Mouse (Mus musculus): ENCODE measurements around the gene Rbms3. TPM values are rescaled to one million over a fixed set of nuclear protein-coding genes. Genes with fewer than 3 reads are reported as not detected.

The Rbms3 gene
- total and polyA plus RNA-seq, 3 experiments = not detected

GRCm38 (mm10) chr9:116729172-116729571, 900.5 kb downstream of the Rbms3 start:
- Histone ChIP-seq H3K9me3 (replicated peaks; ENCODE audit: low read length) (peaks cover 39% of the 10 kb centered on the region), H3K4me2 (ENCODE audit: insufficient read depth, low read depth, poor library complexity, severe bottlenecking) (no peak overlapping the region), H3K27ac (ENCODE audit: insufficient read depth, low read depth) (no peak overlapping the region), H3K79me2 (replicated peaks; ENCODE audit: control insufficient read depth, extremely low read depth, insufficient read depth, poor library complexity, severe bottlenecking) (no peaks in the 10 kb centered on the region), H3K4me1 (ENCODE audit: control insufficient read depth in 1 of 2, insufficient read depth in 2 of 2) (no peaks in the 10 kb centered on the region), H3K36me3 (replicated peaks in 1 of 2; ENCODE audit: control insufficient read depth in 1 of 2, insufficient read depth in 1 of 2, low read length in 1 of 2) (no peaks in the 10 kb centered on the region), H3K27me3 (replicated peaks) (no peaks in the 10 kb centered on the region), H3K4me3 (replicated peaks in 1 of 3; ENCODE audit: low read depth in 2 of 3, low read length in 2 of 3, poor library complexity in 1 of 3) (no peak overlapping the region), H3K9ac (ENCODE audit: insufficient read depth, low read depth) (no peak overlapping the region)
- TF ChIP-seq TBP (conservative IDR thresholded peaks at IDR 0.05; ENCODE audit: low read depth, low read length) (no peak), NELFE (IDR thresholded peaks at IDR 0.05; ENCODE audit: low read depth, low read length) (no peak), MAX (IDR thresholded peaks at IDR 0.05; ENCODE audit: low read length) (no peak), GABPA (IDR thresholded peaks at IDR 0.05; ENCODE audit: insufficient replicate concordance, low read depth, low read length) (no peak), POLR2AphosphoS2 (IDR thresholded peaks at IDR 0.05; ENCODE audit: low read depth, low read length) (no peak), ZNF384 (IDR thresholded peaks at IDR 0.05; ENCODE audit: low read depth, low read length) (no peak), RCOR1 (conservative IDR thresholded peaks at IDR 0.05; ENCODE audit: low read depth, low read length) (no peak), JUN (IDR thresholded peaks at IDR 0.05; ENCODE audit: insufficient read depth, low read depth, low read length) (no peak), SMC3 (IDR thresholded peaks at IDR 0.05; ENCODE audit: low read depth, low read length) (no peak), UBTF (IDR thresholded peaks at IDR 0.05; ENCODE audit: low read depth, low read length) (no peak)
- DNase-seq (ENCODE audit: extremely low read depth) = no peak
- dilution Hi-C loops (cut with MboI; ENCODE audit: extremely low pct_ligation_motif_present, extremely low pct_unique_long_range_greater_than_20kb, low sequenced_read_pairs) = no loop called here
- in situ Hi-C loops (cut with MboI; ENCODE audit: low pct_ligation_motif_present, low pct_unique_long_range_greater_than_20kb, low sequenced_read_pairs) = no loop called here

- H3K4me3 ChIP-seq (replicated peaks in 1 of 3; ENCODE audit: low read depth in 2 of 3, low read length in 2 of 3, poor library complexity in 1 of 3) = no peak overlapping the region
- no peak overlapping the region for H3K27ac ChIP-seq (ENCODE audit: insufficient read depth, low read depth)
- H3K4me1 ChIP-seq (ENCODE audit: control insufficient read depth in 1 of 2, insufficient read depth in 2 of 2) = no peaks in the 10 kb centered on the region
- no peaks in the 10 kb centered on the region for H3K36me3 ChIP-seq (replicated peaks in 1 of 2; ENCODE audit: control insufficient read depth in 1 of 2, insufficient read depth in 1 of 2, low read length in 1 of 2)
- H3K27me3 ChIP-seq (replicated peaks) = no peaks in the 10 kb centered on the region
- H3K9ac ChIP-seq (ENCODE audit: insufficient read depth, low read depth) = no peak overlapping the region
- dilution Hi-C loops (cut with MboI; ENCODE audit: extremely low pct_ligation_motif_present, extremely low pct_unique_long_range_greater_than_20kb, low sequenced_read_pairs) (no loop called here), in situ Hi-C loops (cut with MboI; ENCODE audit: low pct_ligation_motif_present, low pct_unique_long_range_greater_than_20kb, low sequenced_read_pairs) (no loop called here)
- DNase-seq (ENCODE audit: extremely low read depth) = no peak
- H3K9me3 ChIP-seq (replicated peaks; ENCODE audit: low read length) = peaks cover 42% of the 10 kb centered on the region
- TF ChIP-seq MXI1 (IDR thresholded peaks at IDR 0.05; ENCODE audit: low read depth, low read length) = no peak
- TF ChIP-seq MAX (IDR thresholded peaks at IDR 0.05; ENCODE audit: low read length) = no peak
- no peak for TF ChIP-seq CHD2 (IDR thresholded peaks at IDR 0.05; ENCODE audit: low read length)
- no peak for TF ChIP-seq USF1 (IDR thresholded peaks at IDR 0.05; ENCODE audit: low read depth, low read length)
- TF ChIP-seq CHD1 (IDR thresholded peaks at IDR 0.05; ENCODE audit: low read depth, low read length) = no peak
- no peak for TF ChIP-seq NRF1 (IDR thresholded peaks at IDR 0.05; ENCODE audit: low read depth, low read length)
- TF ChIP-seq UBTF (IDR thresholded peaks at IDR 0.05; ENCODE audit: low read depth, low read length) = no peak
- TF ChIP-seq NELFE (IDR thresholded peaks at IDR 0.05; ENCODE audit: low read depth, low read length) = no peak
- no peak for TF ChIP-seq ETS1 (conservative IDR thresholded peaks at IDR 0.05; ENCODE audit: low read depth, low read length)
- TF ChIP-seq HCFC1 (IDR thresholded peaks at IDR 0.05; ENCODE audit: low read depth, low read length) = no peak
- no peaks in the 10 kb centered on the region for H3K79me2 ChIP-seq (replicated peaks; ENCODE audit: control insufficient read depth, extremely low read depth, insufficient read depth, poor library complexity, severe bottlenecking)
- H3K4me2 ChIP-seq (ENCODE audit: insufficient read depth, low read depth, poor library complexity, severe bottlenecking) = no peak overlapping the region
Observed at GRCm38 (mm10) chr9:116728655-116729054, 901.1 kb downstream of the Rbms3 start.
